Mouse (Mus musculus) E14TG2a.4 (cell line): ENCODE measurements around the gene Clint1.

Experiments
- H3K27me3 ChIP-seq: 2 replicates; pipeline ENCODE4 v1.6.1; 2014; ENCODE audit warnings: low read length, control low read depth; ENCODE audit not compliant: insufficient read depth
- H3K36me3 ChIP-seq: 2 replicates; pipeline ENCODE4 v1.6.1; 2014; ENCODE audit warnings: low read length, control low read depth; ENCODE audit not compliant: insufficient read depth
- H3K4me1 ChIP-seq: replicated peaks from 2 replicates; pipeline ENCODE4 v1.6.1; 2014; ENCODE audit warnings: low read depth, low read length, control low read depth
- H3K4me3 ChIP-seq: replicated peaks from 2 replicates; pipeline ENCODE4 v1.5.1; 2014; ENCODE audit warnings: mild to moderate bottlenecking, low read length
- H3K9me3 ChIP-seq: 2 replicates; pipeline ENCODE4 v1.6.1; 2014; ENCODE audit warnings: low read length, control low read depth
- CTCF ChIP-seq: conservative IDR thresholded peaks from 2 replicates; pipeline ENCODE4 v1.5.1; 2014; ENCODE audit warnings: low read length
- NANOG ChIP-seq: IDR thresholded peaks from 2 replicates; pipeline ENCODE4 v1.6.1; 2014; ENCODE audit warnings: borderline replicate concordance, low read length, mixed read lengths
- POU5F1 ChIP-seq: IDR thresholded peaks from 2 replicates; pipeline ENCODE4 v1.6.1; 2014; ENCODE audit warnings: low read length, borderline replicate concordance

Gene Clint1

GRCm38 (mm10) chr11:45883270-45883931, 31.6 kb downstream of the Clint1 start:
- peaks cover 36% of the 10 kb centered on the region for H3K4me1 ChIP-seq
- no peaks in the 10 kb centered on the region for H3K9me3 ChIP-seq
- H3K36me3 ChIP-seq, result peaks cover 24% of the 10 kb centered on the region
- no peaks in the 10 kb centered on the region for H3K27me3 ChIP-seq
- no peak for TF ChIP-seq CTCF
- no peak for TF ChIP-seq NANOG
- TF ChIP-seq POU5F1, result no peak
- H3K4me3 ChIP-seq, result no peak overlapping the region

- TF ChIP-seq POU5F1, result no peak
- TF ChIP-seq CTCF, result peak; percentile 80
- Histone ChIP-seq H3K4me3 (no peak overlapping the region), H3K27me3 (no peaks in the 10 kb centered on the region), H3K36me3 (peaks cover 31% of the 10 kb centered on the region), H3K4me1 (peaks cover 36% of the 10 kb centered on the region), H3K9me3 (no peaks in the 10 kb centered on the region)
Measured at GRCm38 (mm10) chr11:45884029-45884428, 32.2 kb downstream of the Clint1 start.

- Histone ChIP-seq H3K36me3 (peaks cover 47% of the 10 kb centered on the region), H3K9me3 (no peaks in the 10 kb centered on the region), H3K4me1 (peaks cover 45% of the 10 kb centered on the region), H3K4me3 (peak overlapping the region; percentile 0; the same call in 1 of the 2 replicates), H3K27me3 (no peaks in the 10 kb centered on the region)
- TF ChIP-seq NANOG (no peak), CTCF (no peak), POU5F1 (no peak)
Measured at GRCm38 (mm10) chr11:45885606-45886230, 33.9 kb downstream of the Clint1 start.

GRCm38 (mm10) chr11:45886596-45886995, 34.7 kb downstream of the Clint1 start:
- no peaks in the 10 kb centered on the region for H3K9me3 ChIP-seq
- peaks cover 55% of the 10 kb centered on the region for H3K36me3 ChIP-seq
- peaks cover 41% of the 10 kb centered on the region for H3K4me1 ChIP-seq
- TF ChIP-seq NANOG, result no peak
- TF ChIP-seq CTCF, result no peak
- TF ChIP-seq POU5F1, result no peak
- no peaks in the 10 kb centered on the region for H3K27me3 ChIP-seq
- H3K4me3 ChIP-seq, result no peak overlapping the region

- TF ChIP-seq NANOG (no peak), CTCF (no peak), POU5F1 (no peak)
Measured at GRCm38 (mm10) chr11:45888471-45889030, 36.7 kb downstream of the Clint1 start.

GRCm38 (mm10) chr11:45889981-45890380, 38.1 kb downstream of the Clint1 start:
- Histone ChIP-seq H3K27me3 (no peaks in the 10 kb centered on the region), H3K4me3 (no peak overlapping the region), H3K36me3 (peaks cover 84% of the 10 kb centered on the region), H3K4me1 (peaks cover 36% of the 10 kb centered on the region), H3K9me3 (no peaks in the 10 kb centered on the region)
- TF ChIP-seq NANOG, result no peak
- TF ChIP-seq CTCF, result no peak
- no peak for TF ChIP-seq POU5F1

More at GRCm38 (mm10) chr11:45888471-45889030, 36.7 kb downstream of the Clint1 start:
- H3K36me3 ChIP-seq, result peaks cover 75% of the 10 kb centered on the region
- H3K27me3 ChIP-seq, result no peaks in the 10 kb centered on the region
- H3K4me1 ChIP-seq, result peaks cover 41% of the 10 kb centered on the region
- no peaks in the 10 kb centered on the region for H3K9me3 ChIP-seq
- no peak overlapping the region for H3K4me3 ChIP-seq

GRCm38 (mm10) chr11:45890423-45890822, 38.6 kb downstream of the Clint1 start:
- Histone ChIP-seq H3K4me1 (peaks cover 31% of the 10 kb centered on the region), H3K4me3 (no peak overlapping the region), H3K9me3 (no peaks in the 10 kb centered on the region), H3K27me3 (no peaks in the 10 kb centered on the region), H3K36me3 (peaks cover 87% of the 10 kb centered on the region)
- TF ChIP-seq NANOG, result no peak
- no peak for TF ChIP-seq POU5F1
- TF ChIP-seq CTCF, result no peak

- peaks cover 14% of the 10 kb centered on the region for H3K4me1 ChIP-seq
- H3K27me3 ChIP-seq, result no peaks in the 10 kb centered on the region
- H3K9me3 ChIP-seq, result no peaks in the 10 kb centered on the region
- H3K4me3 ChIP-seq, result no peak overlapping the region
- TF ChIP-seq POU5F1 (no peak), CTCF (no peak), NANOG (no peak)
- H3K36me3 ChIP-seq, result peaks cover 96% of the 10 kb centered on the region
Measured at GRCm38 (mm10) chr11:45892861-45893360, 41.1 kb downstream of the Clint1 start.
